Mouse (Mus musculus) B cell, adult (primary cell): ENCODE results near the gene Hnrnpa3. TPM values are rescaled to one million over a fixed set of nuclear protein-coding genes. Genes with fewer than 3 reads are reported as not detected.

Source experiments
- total RNA-seq: library from RNA; stranded (reverse); gene quantifications from 4 replicates; pipeline ENCODE4 v1.2.4, GENCODE M21; 2023; ENCODE audit not compliant: inconsistent age

Gene Hnrnpa3
- 655 to 665 TPM (median 662 TPM) in 4 replicates for total RNA-seq

DNA sequence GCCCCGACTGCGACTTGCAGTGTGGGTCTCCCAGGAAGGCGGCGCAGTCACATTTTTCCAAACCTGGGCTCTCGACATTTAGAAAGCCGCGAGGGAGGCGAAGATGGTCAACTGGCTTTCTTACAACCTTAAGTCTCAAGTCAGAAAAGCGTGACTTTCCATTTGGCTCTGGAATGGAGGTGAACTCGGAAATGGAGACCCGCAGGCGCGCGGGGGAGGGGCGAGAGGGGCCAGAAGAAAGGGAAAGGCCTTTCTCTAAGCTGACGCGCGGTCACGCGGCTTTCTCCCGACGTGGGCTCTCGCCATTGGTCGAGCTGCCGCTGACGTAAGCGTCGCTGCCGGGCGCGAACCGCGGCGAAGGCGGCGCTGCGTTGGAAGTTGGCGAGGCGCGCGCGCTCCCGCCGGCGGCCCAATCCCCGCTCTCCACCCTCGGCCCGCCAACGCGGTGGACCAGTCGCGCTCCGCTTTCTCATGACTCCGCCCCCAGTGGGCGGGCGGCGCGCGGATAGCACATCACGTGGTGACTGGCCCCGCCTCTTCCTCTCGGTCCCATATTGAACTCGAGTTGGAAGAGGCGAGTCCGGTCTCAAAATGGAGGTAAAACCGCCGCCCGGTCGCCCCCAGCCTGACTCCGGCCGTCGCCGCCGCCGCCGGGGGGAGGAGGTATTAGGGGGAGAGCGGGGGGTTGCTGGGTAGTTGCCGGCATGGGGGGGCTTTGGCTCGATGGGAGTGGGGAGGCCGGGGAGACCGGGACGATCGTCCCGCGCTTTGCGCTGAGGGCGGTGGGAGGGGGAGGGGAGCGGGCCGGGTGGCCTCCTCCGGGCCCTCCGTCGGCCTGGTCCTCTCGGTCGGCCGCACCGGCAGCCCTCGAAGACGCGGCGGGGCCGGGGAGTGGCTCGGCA is at the start of gene Hnrnpa3:
Gene Hnrnpa3, plus strand, starts transcription at position 535 of the 902 bp plus-strand sequence.

DNA sequence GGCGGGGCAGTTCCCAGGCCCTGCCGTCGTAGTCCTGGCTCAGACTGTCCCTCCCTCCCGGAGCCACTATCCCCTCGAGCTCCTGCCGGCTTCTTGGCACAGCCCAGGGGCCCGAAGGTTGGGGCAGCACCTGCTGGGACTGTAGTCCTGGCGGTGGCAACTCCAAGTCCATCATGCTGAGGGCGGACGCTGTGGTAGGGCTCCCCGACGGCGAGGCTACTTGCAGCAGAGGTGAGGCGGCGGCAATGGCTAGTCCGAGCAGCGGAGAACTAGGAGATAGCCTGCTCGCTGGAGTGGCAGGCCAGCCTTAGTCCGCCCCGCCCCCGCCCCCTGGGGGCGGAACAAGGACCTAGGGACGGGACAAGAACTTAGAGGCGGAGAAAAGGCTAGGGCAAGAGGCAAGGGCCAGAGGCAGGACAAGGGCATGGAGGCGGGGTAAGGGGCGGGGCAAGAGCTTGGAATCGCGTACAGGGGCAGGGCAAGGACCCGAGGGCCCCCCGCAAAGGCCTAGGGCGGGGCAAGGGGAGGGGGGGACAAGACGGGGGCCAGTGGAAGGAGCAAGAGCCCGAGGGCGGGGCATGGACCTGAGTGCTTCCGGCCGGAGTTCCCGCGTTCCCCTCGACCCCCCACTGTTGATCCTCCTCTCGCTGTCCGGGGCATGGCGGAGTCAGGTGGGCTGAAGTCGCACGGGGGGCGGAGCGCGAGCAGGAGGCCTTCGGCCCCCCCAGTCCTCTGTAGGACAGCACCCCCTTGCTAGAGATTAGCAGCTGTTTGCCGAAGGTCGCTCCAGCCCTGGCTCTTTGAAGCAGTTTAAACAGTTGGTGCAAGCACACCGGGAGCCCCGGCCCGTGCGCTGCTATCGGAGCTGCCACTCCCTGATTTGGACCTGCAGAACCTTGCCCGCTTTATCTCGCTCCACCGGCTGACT is 45.4 kb downstream of the Hnrnpa3 start, which contains the start of gene Nfe2l2:
Gene Nfe2l2, minus strand, starts transcription at position 408 of the 928 bp plus-strand sequence.

Other genes with a start within 250 kb of the Hnrnpa3 start
- 72.2 to 77.9 TPM (median 73.7 TPM) in 4 replicates for gene Nfe2l2, start 45.4 kb downstream of the Hnrnpa3 start, total RNA-seq
- gene Agps, start 172.9 kb downstream of the Hnrnpa3 start, total RNA-seq: 37.2 to 48.9 TPM (median 42.2 TPM) in 4 replicates